Mouse (Mus musculus): ENCODE results near the gene Slc24a1.
A peak's percentile ranks its signal among the peaks of the same experiment; 100 is the strongest.
"Not testable (repeated sequence)": the region's sequence is repeated elsewhere in the genome, so short reads cannot be mapped to it uniquely, and the experiment has no call there.

The Slc24a1 gene

DNA sequence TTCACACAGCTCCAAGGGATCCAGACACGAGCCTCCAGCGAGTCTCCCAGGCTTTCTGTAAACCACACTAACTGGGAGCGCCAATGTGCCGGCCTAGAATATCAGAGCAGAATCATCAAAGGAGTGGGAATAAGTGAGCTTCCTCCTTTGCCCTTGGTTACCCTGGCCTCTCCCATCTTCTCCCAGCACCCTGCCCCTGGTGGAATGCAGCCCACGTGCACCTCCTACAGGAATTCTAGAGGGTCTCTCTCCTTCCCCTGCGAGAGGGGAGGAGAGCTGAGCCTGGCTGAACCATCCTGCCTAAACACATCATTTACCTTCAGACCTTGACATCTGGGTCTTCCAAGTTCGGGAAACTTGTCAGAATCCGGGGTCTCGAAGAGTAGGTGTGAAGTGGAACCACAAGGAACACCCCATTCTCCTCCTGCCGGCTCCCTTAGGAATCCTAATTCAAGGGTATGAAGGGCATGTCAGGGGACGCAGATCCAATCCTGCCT is at the start of gene Slc24a1:
Slc24a1 (minus strand) TSS at position 447 of the 497 bp plus-strand sequence.
- DNase-seq = no peak

DNA sequence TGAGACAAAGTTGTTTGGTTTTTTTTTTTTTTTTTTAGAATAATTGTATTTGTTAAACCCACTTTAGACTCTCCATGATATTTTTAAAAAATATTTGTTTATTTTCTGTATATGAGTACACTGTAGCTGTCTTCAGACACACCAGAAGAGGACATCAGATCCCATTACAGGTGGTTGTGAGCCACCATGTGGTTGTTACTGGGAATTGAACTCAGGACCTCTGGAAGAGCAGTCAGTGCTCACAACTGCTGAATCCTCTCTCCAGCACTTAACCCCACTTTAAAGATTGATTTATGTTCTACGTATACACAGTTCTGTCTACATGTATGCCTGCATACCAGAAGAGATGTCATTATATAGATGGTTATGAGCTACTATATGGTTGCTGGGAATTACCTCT is 44.1 kb upstream of the Slc24a1 start:
- not testable (repeated sequence) for DNase-seq

GRCm38 (mm10) chr9:64990291-64990690 is 38.9 kb upstream of the Slc24a1 start:
- no peak for DNase-seq

GRCm38 (mm10) chr9:64988443-64988842 is 37.0 kb upstream of the Slc24a1 start:
- no peak for DNase-seq

GRCm38 (mm10) chr9:64987651-64988050 is 36.2 kb upstream of the Slc24a1 start:
- no peak for DNase-seq

- no peak for DNase-seq
Measured at GRCm38 (mm10) chr9:64985807-64986206, 34.4 kb upstream of the Slc24a1 start.

DNA sequence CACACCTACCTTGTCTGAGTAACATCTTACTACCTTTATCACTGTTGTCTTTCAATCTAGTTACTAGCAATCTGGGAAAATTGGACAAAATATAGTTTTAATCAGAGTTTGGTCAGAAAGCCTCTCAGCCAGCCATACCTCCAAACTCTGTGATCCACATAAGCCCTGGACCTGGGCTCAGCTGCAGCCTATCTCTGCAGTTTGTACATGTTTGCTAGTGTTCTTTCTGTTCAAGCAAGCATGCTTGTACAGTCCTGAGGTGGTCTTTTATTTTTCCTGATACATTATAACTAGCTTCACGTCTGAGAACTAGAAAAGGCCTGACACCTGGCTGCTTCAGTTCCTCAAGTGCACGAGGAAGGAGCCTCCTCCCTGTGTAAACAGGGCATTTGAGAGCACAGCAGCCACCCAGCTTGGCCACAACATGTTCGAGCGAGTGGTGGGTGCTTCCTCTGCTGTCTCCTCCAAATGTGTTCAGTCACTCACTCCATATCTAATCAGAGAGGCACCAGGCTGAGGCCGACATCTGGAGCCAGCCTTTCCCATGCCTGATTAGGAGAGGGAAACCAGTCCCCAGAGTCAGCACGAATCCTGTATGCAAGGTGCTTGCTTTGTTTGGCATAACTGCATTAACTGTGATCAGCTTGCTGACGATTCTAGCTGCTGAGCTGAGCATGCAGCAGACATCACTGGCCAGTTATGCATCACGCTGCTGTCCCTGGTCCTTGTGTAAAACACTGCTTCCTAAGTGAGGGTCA is 33.8 kb upstream of the Slc24a1 start:
- DNase-seq = no peak

DNA sequence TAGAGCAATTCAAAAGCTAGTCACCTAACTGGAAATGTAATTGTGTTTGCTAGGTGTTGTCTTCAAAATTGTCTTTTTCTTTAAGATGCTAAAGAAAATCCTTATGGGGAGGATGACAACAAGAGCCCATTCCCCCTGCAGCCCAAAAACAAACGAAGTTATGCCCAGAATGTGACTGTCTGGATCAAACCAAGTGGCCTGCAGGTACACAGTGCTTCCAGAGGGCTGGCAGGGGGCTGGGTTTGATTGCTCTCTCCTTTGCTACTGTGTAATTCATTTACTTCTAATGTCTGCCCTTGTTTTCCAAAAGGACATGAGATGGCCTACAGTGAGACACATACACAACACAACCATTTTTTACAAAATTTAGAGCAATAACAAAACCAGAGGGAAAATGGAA is 30.5 kb upstream of the Slc24a1 start:
- no peak for DNase-seq

- DNase-seq = no peak
Measured at GRCm38 (mm10) chr9:64980548-64980947, 29.1 kb upstream of the Slc24a1 start.

- DNase-seq = no peak
Measured at GRCm38 (mm10) chr9:64960978-64961320, 9.5 kb upstream of the Slc24a1 start.

GRCm38 (mm10) chr9:64960117-64960977 is 8.9 kb upstream of the Slc24a1 start, which contains the start of gene Ints14:
Gene Ints14, plus strand, starts transcription at chr9:64960905.
- DNase-seq = peak; percentile 99

DNA sequence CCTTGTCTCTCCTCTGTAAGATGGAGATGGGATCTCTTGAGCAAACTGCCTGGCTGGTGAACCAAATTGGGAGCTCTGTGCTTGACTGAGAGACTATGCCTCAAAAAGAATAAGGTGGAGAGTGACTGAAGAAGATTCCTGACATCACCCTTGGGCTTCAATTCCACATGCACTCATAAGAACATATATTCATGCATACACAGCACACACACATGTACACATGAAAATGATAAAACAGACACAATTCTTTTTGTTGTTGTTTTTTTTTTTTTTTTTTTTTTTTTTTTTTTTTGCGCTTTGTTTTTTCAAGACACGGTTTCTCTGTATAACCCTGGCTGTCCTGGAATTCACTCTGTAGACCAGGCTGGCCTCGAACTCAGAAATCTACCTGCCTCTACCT is 5.9 kb upstream of the Slc24a1 start:
- no peak for DNase-seq

GRCm38 (mm10) chr9:64956337-64956736 is 4.9 kb upstream of the Slc24a1 start:
- no peak for DNase-seq

DNA sequence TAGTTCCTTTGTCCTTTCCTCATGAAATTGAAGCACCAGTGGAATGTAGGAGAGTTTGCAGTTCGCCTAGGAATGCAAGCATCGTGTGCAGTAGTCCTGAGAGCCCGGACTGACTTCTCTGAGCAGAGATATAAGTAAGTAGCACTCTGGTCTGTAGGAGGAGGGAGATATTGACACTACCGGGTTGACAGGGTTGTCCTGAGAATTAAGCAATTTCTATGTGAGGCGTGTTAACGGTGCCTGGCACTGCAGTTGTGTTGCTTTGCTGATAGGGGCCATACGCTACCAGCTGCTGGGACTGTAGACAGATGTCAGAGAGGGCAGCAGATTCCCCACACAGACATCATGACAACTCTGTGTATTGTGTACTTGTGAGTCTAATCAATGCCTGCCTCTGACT is 1.8 kb upstream of the Slc24a1 start:
- DNase-seq = no peak

- DNase-seq = no peak
Measured at GRCm38 (mm10) chr9:64952055-64952454, 648 bp upstream of the Slc24a1 start.

DNA sequence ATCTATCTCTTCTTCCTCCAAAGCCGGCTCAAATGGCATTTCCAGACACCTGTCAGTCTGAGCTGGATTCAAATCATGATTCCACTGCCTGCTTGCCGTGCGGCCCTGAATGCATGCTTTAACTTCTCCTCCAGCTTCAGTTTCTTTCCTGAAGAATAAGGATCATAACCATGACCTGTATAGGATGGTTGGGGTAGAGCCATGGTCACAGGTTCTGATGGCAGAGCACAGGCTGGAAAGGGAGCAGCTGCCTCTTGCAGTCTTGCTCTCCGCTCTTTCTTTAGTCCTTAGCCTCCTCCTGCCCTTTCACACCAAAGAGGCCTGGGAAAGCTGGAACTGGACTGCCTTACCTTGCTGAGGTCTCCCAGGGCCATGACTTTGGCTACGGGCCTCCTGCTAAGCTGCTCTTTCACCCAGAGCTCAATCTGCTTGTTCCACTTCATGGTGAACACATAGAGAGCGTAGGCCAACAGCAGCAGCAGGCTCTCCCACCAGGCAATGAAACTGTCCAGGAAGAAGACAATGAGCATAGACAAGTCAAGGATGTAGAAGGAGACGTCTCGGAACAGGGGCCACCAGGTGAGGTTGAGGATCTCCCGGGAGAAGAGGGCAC is 3.8 kb downstream of the Slc24a1 start:
- no peak for DNase-seq

DNA sequence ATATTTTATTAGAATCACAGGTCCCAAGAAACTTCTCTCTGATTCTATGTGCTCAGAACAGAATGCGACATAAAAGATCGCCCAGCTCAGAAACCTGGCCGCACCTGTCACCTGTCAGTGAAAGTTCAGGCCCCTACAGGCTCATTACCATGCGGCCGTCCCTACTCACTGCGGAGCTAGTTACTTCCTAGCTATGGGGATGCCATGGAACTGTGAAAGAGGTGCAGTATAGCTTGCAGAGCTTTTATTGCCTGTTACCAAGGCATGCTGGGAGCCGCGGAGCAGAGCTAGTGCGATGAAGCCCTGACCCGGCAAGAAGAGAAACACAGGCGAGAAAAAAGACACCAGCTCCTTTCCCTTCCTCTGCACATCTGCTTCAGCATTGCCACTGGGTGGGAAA is 7.4 kb downstream of the Slc24a1 start:
- DNase-seq = no peak

- DNase-seq = no peak
Measured at GRCm38 (mm10) chr9:64941650-64942049, 9.8 kb downstream of the Slc24a1 start.

DNA sequence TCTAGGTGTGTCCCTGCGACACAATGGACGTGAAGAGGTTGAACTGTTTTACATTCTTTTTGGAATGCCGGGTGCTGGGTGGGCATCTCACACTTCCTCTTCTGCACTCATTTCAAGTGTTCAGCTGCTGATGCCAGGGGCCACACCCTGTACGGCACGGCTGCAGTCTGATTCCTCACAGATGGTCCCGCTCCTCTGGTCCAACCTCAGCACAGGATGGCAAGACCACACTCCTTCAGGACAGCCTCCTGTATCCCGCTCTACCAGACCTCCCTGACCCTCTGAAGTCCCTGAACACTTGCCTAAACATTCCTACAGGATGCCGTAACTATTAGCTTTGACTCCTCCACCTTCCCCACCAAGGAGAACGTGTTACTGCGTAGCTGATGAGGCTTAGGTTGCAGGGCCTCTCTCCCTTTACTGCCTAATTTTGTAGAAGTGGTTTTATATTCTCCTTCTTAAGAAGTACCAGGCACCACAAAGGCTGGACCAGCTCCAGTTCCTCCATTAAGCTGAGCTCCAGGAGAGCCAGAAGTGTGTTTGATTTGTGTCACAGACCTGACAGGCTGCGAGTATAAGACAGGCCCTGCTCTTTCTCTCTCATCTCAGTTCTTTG is 10.6 kb downstream of the Slc24a1 start:
- DNase-seq = no peak

- DNase-seq = no peak
Measured at GRCm38 (mm10) chr9:64939790-64940189, 11.6 kb downstream of the Slc24a1 start.

GRCm38 (mm10) chr9:64939281-64939680 is 12.1 kb downstream of the Slc24a1 start:
- DNase-seq = no peak

GRCm38 (mm10) chr9:64938535-64938934 is 12.9 kb downstream of the Slc24a1 start:
- no peak for DNase-seq

DNA sequence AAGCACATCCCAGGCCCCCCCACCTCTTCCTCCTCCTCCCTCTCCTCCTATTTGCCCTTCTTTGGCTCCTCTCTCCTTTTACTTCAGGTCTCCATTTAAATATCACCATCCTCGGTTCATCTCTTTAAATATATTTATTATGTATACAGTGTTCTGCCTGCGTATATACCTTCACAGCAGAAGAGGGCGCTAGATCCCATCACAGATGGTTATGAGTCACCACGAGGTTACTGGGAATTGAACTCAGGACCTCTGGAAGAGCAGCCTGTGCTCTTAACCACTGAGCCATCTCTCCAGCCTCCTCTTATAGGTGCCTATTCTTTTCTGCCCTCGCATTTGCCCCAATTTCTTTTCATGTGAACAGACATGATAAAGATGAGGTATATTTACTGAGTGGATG is 13.9 kb downstream of the Slc24a1 start:
- DNase-seq = no peak
